Mouse (Mus musculus) inflammation-experienced regulatory T-cells (primary cell): ENCODE data around the gene Osbpl11. TPM values are rescaled to one million over a fixed set of nuclear protein-coding genes. Genes with fewer than 3 reads are reported as not detected.

ENCODE experiments used
- polyA plus RNA-seq, 2 experiments: library from polyadenylated mRNA; unstranded; fragments of 100-300 nt; shearing (Covaris generic); gene quantifications; one replicate each; pipeline ENCODE4 v1.2.1; 2017

Gene Osbpl11
- 10 to 100 TPM; 26.9 to 37.5 TPM for polyA plus RNA-seq

GRCm38 (mm10) chr16:33184901-33185260 lies at the start of gene Osbpl11:
Gene Osbpl11, plus strand, starts transcription at chr16:33185071.

GRCm38 (mm10) chr16:33251194-33252051 lies 66.6 kb downstream of the Osbpl11 start, which contains the start of gene Snx4:
Gene Snx4, plus strand, starts transcription at chr16:33251442.

Other genes starting within 250 kb of the Osbpl11 start
- gene Iqcg, start 128.9 kb upstream of the Osbpl11 start, polyA plus RNA-seq: 1 to 10 TPM in 1 of 2 experiments, under 1 TPM in 1; 0.86 to 1.5 TPM
- 100 to 1,000 TPM; 521 to 528 TPM for gene Rpl35a, start 128.6 kb upstream of the Osbpl11 start, polyA plus RNA-seq
- 1 to 10 TPM; 1.3 to 1.8 TPM for gene Lmln, start 122.5 kb upstream of the Osbpl11 start, polyA plus RNA-seq
- 100 to 1,000 TPM; 103 to 113 TPM for gene Snx4, start 66.4 kb downstream of the Osbpl11 start, polyA plus RNA-seq
- 10 to 100 TPM; 62.8 to 68.4 TPM for gene Zfp148, start 195.8 kb downstream of the Osbpl11 start, polyA plus RNA-seq